ENCODE assay signal across 30 mouse cellular contexts in genomic region chr8:93043083-93043482, GRCm38 (mm10). TPM values are rescaled to one million over a fixed set of nuclear protein-coding genes. Genes with fewer than 3 reads are reported as not detected.
DNase-seq lines count a peak whose midpoint lies in the region; ATAC-seq and TF ChIP-seq lines count a peak whose summit lies in the region.
"Had no signal": no experiment of that assay in that cellular context is flagged by ENCODE, and none has a peak within 500 bp of the region (broad histone marks: within the 10 kb centered on the region; RNA-seq: fewer than 3 reads in every experiment).

No protein-coding gene starts in this region.

- peak overlapping the region; percentile 24; the same call in 1 of the 2 replicates for H3K27ac ChIP-seq in gastrocnemius, adult 2 months
- peak overlapping the region; percentile 83 for H3K27ac ChIP-seq in lung, embryonic 16.5 days (ENCODE audit: low read length)
- H3K27ac ChIP-seq: heart, adult 2 months; heart, embryonic 10.5 days; heart, embryonic 13.5 days; hindbrain, embryonic 14.5 days; hindbrain, postnatal 0 days had no signal

- H3K4me2 ChIP-seq in lung, embryonic 16.5 days (ENCODE audit: low read depth, low read length), result no peak overlapping the region
- H3K4me2 ChIP-seq: heart, embryonic 13.5 days; hindbrain, embryonic 14.5 days had no signal

- H3K36me3 ChIP-seq in lung, embryonic 16.5 days (ENCODE audit: control insufficient read depth, insufficient read depth, low read length), result no peaks in the 10 kb centered on the region
- H3K36me3 ChIP-seq: heart, embryonic 10.5 days; heart, embryonic 13.5 days had no signal

- no peaks in the 10 kb centered on the region for H3K27me3 ChIP-seq in lung, embryonic 16.5 days (ENCODE audit: control insufficient read depth, insufficient read depth, low read depth, low read length)
- H3K27me3 ChIP-seq: heart, embryonic 13.5 days had no signal

- peaks cover 2% of the 10 kb centered on the region; the same call in 1 of the 2 replicates for H3K4me1 ChIP-seq in lung, embryonic 16.5 days (replicated peaks; ENCODE audit: control insufficient read depth, insufficient read depth, low read length)

- no peaks in the 10 kb centered on the region for H3K9me3 ChIP-seq in lung, embryonic 16.5 days (ENCODE audit: control insufficient read depth, low read length)
- H3K9me3 ChIP-seq: heart, embryonic 10.5 days; heart, embryonic 13.5 days had no signal

- TF ChIP-seq CTCF in gastrocnemius, adult 2 months (IDR thresholded peaks at IDR 0.05), result no peak

- peak; percentile 76 for ATAC-seq in lung, embryonic 16.5 days (ENCODE audit: low read depth)
- ATAC-seq: activated CD4-positive, CD25-positive, alpha-beta regulatory T cell, adult 4 months; forebrain, embryonic 14.5 days; forebrain, postnatal 0 days; hindbrain, postnatal 0 days had no signal

- H3K4me3 ChIP-seq in gastrocnemius, adult 2 months, result no peak overlapping the region
- H3K4me3 ChIP-seq in lung, embryonic 16.5 days (ENCODE audit: low read length), result no peak overlapping the region
- H3K4me3 ChIP-seq: heart, adult 2 months; heart, embryonic 10.5 days; heart, embryonic 13.5 days had no signal

- 15% methylated on average over 1 of the region's 1 CpGs for WGBS in lung, embryonic 16.5 days

- no peak overlapping the region for H3K9ac ChIP-seq in lung, embryonic 16.5 days (ENCODE audit: low read length)
- H3K9ac ChIP-seq: forebrain, postnatal 0 days; heart, embryonic 13.5 days; hindbrain, embryonic 14.5 days had no signal

- DNase-seq in gastrocnemius, adult 2 months, result no peak
- DNase-seq in gastrocnemius, postnatal 10 days, result no peak
- peak; percentile 20 to 30 for DNase-seq in lung, adult 18-20 months
- DNase-seq in lung, postnatal 4 days, result no peak
- DNase-seq in lung, postnatal 25 days (ENCODE audit: low spot score), result peak; percentile 50
- no peak for DNase-seq in left cerebral cortex, postnatal 10 days (ENCODE audit: extremely low spot score in 1 of 2, low spot score in 2 of 2)
- no peak for DNase-seq in frontal cortex, postnatal 14 days (ENCODE audit: low spot score in 2 of 2)
- DNase-seq: adrenal gland, adult 8-10 months; adrenal gland, postnatal 25 days; cerebellum, adult 18-20 months; cerebellum, adult 9-10 months; cerebellum, postnatal 14 days; forebrain, postnatal 0 days; gastrocnemius, postnatal 14 days; heart, adult 2 months; heart, postnatal 14 days; heart, postnatal 4 days had no signal

- intact Hi-C loops in gastrocnemius, adult 2 months (cut with DNase I), result no loop called here
- intact Hi-C loops in left cerebral cortex, postnatal 10 days (cut with DNase I), result no loop called here

RNA-seq across cellular contexts. Expression of gene Ces1a, which starts 4.9 kb away (rescaled TPM):
- total RNA-seq in gastrocnemius, adult 2 months (2021), result not detected
- not detected for total RNA-seq in gastrocnemius, postnatal 10 days (2021)
- 0.15 TPM in 1 of 2 replicates, not detected in the other for polyA plus RNA-seq in lung, embryonic 16.5 days (2015; fragmentation: Nextera tagmentation; extraction: Ambion mirVana)
- total RNA-seq in left cerebral cortex, postnatal 10 days (2021), result under 1 TPM; 0.21 to 0.28 TPM
- total RNA-seq: adrenal gland, adult 8-10 months; adrenal gland, postnatal 25 days; forebrain, postnatal 0 days; gastrocnemius, postnatal 14 days; gastrocnemius, postnatal 4 days; heart, adult 2 months; heart, postnatal 14 days; heart, postnatal 4 days; hindbrain, postnatal 0 days had no signal
- polyA plus RNA-seq: activated CD4-positive, CD25-positive, alpha-beta regulatory T cell, adult 4 months; embryonic facial prominence, embryonic 11.5 days; embryonic facial prominence, embryonic 14.5 days; forebrain, embryonic 11.5 days; forebrain, embryonic 14.5 days; forebrain, postnatal 0 days; heart, adult 2 months; heart, embryonic 13.5 days; hindbrain, embryonic 11.5 days; hindbrain, embryonic 14.5 days; hindbrain, postnatal 0 days had no signal

RNA-seq across cellular contexts. Expression of gene Ces1b, which starts 36.7 kb away (rescaled TPM):
- total RNA-seq in gastrocnemius, adult 2 months (2021), result not detected
- total RNA-seq in gastrocnemius, postnatal 10 days (2021), result not detected
- 0.20 TPM in 1 of 2 replicates, not detected in the other for polyA plus RNA-seq in lung, embryonic 16.5 days (2015; fragmentation: Nextera tagmentation; extraction: Ambion mirVana)
- not detected for total RNA-seq in left cerebral cortex, postnatal 10 days (2021)
- total RNA-seq: adrenal gland, adult 8-10 months; adrenal gland, postnatal 25 days; forebrain, postnatal 0 days; gastrocnemius, postnatal 14 days; gastrocnemius, postnatal 4 days; heart, adult 2 months; heart, postnatal 14 days; heart, postnatal 4 days; hindbrain, postnatal 0 days had no signal
- polyA plus RNA-seq: activated CD4-positive, CD25-positive, alpha-beta regulatory T cell, adult 4 months; embryonic facial prominence, embryonic 11.5 days; forebrain, embryonic 11.5 days; forebrain, embryonic 14.5 days; forebrain, postnatal 0 days; frontal cortex, adult 2 months; heart, adult 2 months; heart, embryonic 10.5 days; heart, embryonic 13.5 days; hindbrain, embryonic 11.5 days; hindbrain, embryonic 14.5 days; hindbrain, postnatal 0 days had no signal

Comparison
In these comparisons a context has a peak if more than half of its experiments do, and no peak if none do; other contexts are left out.
1. DNase-seq: peak in lung, adult 18-20 months (2 of 2) and lung, postnatal 25 days (single experiment); none in gastrocnemius, adult 2 months (single experiment), gastrocnemius, postnatal 10 days (single experiment), lung, postnatal 4 days (0 of 2), left cerebral cortex, postnatal 10 days (0 of 2) and frontal cortex, postnatal 14 days (0 of 2).